Mouse (Mus musculus): Measurements from ENCODE around the gene Nfib.

Gene Nfib

GRCm38 (mm10) chr4:82408463-82409404 is 296.8 kb downstream of the Nfib start:
- DNase-seq, result peak; percentile 66

- no peak for DNase-seq
Measured at GRCm38 (mm10) chr4:82406511-82406910, 299.0 kb downstream of the Nfib start.

- DNase-seq, result no peak
Measured at GRCm38 (mm10) chr4:82405791-82406190, 299.8 kb downstream of the Nfib start.

GRCm38 (mm10) chr4:82403975-82404651 is 301.4 kb downstream of the Nfib start:
- no peak for DNase-seq

GRCm38 (mm10) chr4:82402666-82403065 is 302.9 kb downstream of the Nfib start:
- no peak for DNase-seq

- no peak for DNase-seq
Measured at GRCm38 (mm10) chr4:82401450-82402061, 304.0 kb downstream of the Nfib start.

- peak; percentile 54 for DNase-seq
Measured at GRCm38 (mm10) chr4:82400536-82400935, 305.0 kb downstream of the Nfib start.

- DNase-seq, result no peak
Measured at GRCm38 (mm10) chr4:82399406-82400380, 305.9 kb downstream of the Nfib start.

- DNase-seq, result no peak
Measured at GRCm38 (mm10) chr4:82398282-82398681, 307.3 kb downstream of the Nfib start.

- DNase-seq, result no peak
Measured at GRCm38 (mm10) chr4:82396805-82397204, 308.7 kb downstream of the Nfib start.

- no peak for DNase-seq
Measured at GRCm38 (mm10) chr4:82396003-82396402, 309.5 kb downstream of the Nfib start.

- DNase-seq, result no peak
Measured at GRCm38 (mm10) chr4:82394346-82394745, 311.2 kb downstream of the Nfib start.

GRCm38 (mm10) chr4:82393021-82393420 is 312.5 kb downstream of the Nfib start:
- DNase-seq, result no peak

- DNase-seq, result no peak
Measured at GRCm38 (mm10) chr4:82392496-82392895, 313.1 kb downstream of the Nfib start.

- DNase-seq, result no peak
Measured at GRCm38 (mm10) chr4:82391726-82392472, 313.7 kb downstream of the Nfib start.

- DNase-seq, result no peak
Measured at GRCm38 (mm10) chr4:82390545-82390944, 315.0 kb downstream of the Nfib start.

- DNase-seq, result no peak
Measured at GRCm38 (mm10) chr4:82389876-82390275, 315.7 kb downstream of the Nfib start.

- DNase-seq, result no peak
Measured at GRCm38 (mm10) chr4:82387620-82388019, 317.9 kb downstream of the Nfib start.

GRCm38 (mm10) chr4:82386222-82386993 is 319.1 kb downstream of the Nfib start:
- DNase-seq, result no peak

GRCm38 (mm10) chr4:82385638-82386037 is 319.9 kb downstream of the Nfib start:
- no peak for DNase-seq

All from embryo, embryonic 11 days (tissue).